Mouse (Mus musculus) bone marrow macrophage, adult 2 months (primary cell): ENCODE measurements at regions not wholly inside any gene's neighbourhood (a gene's known extent, or its start where the extent isn't known, plus 50 kb on each side); places are given as distances from the start of the nearest gene placed in this dataset.

Experiments
- CTCF ChIP-seq: IDR thresholded peaks from 2 replicates; pipeline ENCODE4 v1.5.1; 2012; ENCODE audit warnings: low read depth, mild to moderate bottlenecking, low read length, moderate library complexity
- POLR2A ChIP-seq: IDR thresholded peaks from 2 replicates; pipeline ENCODE4 v1.6.1; 2012; ENCODE audit warnings: mild to moderate bottlenecking, low read depth, low read length, borderline replicate concordance

DNA sequence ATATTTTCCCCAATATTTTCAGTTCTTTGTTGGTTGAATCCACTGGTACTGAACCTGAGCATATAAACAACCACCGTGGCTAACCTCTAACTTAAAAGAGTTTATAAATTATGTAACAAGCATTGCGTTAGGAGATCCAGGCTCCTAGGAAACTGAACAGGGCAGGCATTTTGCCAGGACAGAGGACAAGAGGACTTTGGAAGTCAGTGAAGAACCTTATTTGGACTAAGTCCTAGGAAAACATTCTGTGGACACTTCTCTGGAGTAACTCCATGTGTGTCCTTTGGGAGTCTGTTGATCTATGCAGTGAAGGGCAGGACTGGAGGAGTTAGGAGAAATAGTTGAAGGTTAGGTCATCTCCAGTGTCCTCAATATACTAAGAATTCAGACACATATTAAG lies 1311.7 kb downstream of the Gsdmc2 start:
- TF ChIP-seq POLR2A (no peak), CTCF (no peak)
